Mouse (Mus musculus) cerebellum, adult 8-10 months (tissue): ENCODE measurements at regions not wholly inside any gene's neighbourhood (a gene's known extent, or its start where the extent isn't known, plus 50 kb on each side); places are given as distances from the start of the nearest gene placed in this dataset.

Experiments
- DNase-seq: peaks from one replicate; pipeline ENCODE4 v3.0.0; 2022

DNA sequence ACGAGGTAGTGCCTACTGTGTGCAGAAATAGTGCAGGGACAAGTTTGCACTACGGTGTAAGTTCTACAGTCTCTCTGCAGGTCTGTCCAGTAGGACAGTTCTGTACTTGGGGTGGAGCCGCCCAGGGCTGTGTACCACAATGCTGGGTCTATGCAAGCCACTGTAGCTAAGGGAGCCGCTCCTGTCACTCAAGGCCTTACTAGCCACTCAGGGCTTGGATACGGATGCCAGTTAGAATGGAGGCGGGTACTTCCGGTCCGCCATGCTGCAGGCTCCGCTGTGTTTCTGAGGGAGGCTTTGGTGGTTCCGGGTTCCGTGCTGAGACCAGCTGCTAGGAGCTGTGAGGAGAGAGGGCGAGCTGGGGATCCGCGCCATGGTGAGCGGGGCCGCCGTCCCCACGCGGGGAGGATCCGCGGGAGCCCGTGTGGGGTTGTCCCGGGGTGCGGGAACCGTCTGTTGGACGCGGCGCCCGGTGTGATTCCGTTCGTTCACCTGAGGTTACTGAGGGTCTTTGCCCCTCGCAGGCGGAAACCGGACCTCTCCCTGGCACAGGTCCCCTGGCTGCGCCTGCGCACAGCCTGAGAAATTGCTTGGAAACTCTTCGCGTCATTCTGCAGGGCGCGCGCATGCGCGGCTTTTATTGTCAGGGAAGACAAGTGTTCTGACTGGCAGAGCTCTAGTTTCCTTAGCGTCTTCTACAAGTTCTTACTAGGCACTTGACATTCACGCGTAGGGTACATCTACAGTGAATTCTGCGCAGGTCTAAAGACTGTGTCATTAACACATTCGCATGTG lies 51.0 kb upstream of the Zfp873 start:
- DNase-seq, result peak; percentile 58
